Mouse (Mus musculus): ENCODE measurements at regions not wholly inside any gene's neighbourhood (a gene's known extent, or its start where the extent isn't known, plus 50 kb on each side); places are given as distances from the start of the nearest gene placed in this dataset.

GRCm38 (mm10) chr7:94706457-94706856, 1464.6 kb upstream of the Tenm4 start:
- Histone ChIP-seq H3K4me1 (ENCODE audit: control insufficient read depth, insufficient read depth, low read length) (no peaks in the 10 kb centered on the region), H3K36me3 (ENCODE audit: control insufficient read depth, insufficient read depth, low read length) (no peaks in the 10 kb centered on the region), H3K4me3 (ENCODE audit: insufficient read depth, low read depth, low read length) (no peak overlapping the region), H3K79me2 (ENCODE audit: control insufficient read depth, insufficient read depth, low read length) (no peaks in the 10 kb centered on the region), H3K27ac (replicated peaks; ENCODE audit: insufficient read depth, low read depth, low read length) (no peak overlapping the region), H3K9ac (ENCODE audit: low read depth, low read length) (no peak overlapping the region), H3K27me3 (ENCODE audit: control insufficient read depth, insufficient read depth, low read length) (no peaks in the 10 kb centered on the region)
- no peak for DNase-seq (ENCODE audit: extremely low read depth, low read depth, low spot score)
- TF ChIP-seq CTCF (IDR thresholded peaks at IDR 0.05; ENCODE audit: low read depth, low read length) = no peak
- no peak for TF ChIP-seq POLR2A (IDR thresholded peaks at IDR 0.05; ENCODE audit: extremely low read depth, insufficient read depth, low read length)

- no peak for TF ChIP-seq POLR2A (IDR thresholded peaks at IDR 0.05; ENCODE audit: extremely low read depth, insufficient read depth, low read length)
- no peak for TF ChIP-seq CTCF (IDR thresholded peaks at IDR 0.05; ENCODE audit: low read depth, low read length)
- Histone ChIP-seq H3K27me3 (ENCODE audit: control insufficient read depth, insufficient read depth, low read length) (no peaks in the 10 kb centered on the region), H3K9ac (ENCODE audit: low read depth, low read length) (no peak overlapping the region), H3K36me3 (ENCODE audit: control insufficient read depth, insufficient read depth, low read length) (no peaks in the 10 kb centered on the region), H3K4me1 (ENCODE audit: control insufficient read depth, insufficient read depth, low read length) (no peaks in the 10 kb centered on the region), H3K27ac (replicated peaks; ENCODE audit: insufficient read depth, low read depth, low read length) (no peak overlapping the region), H3K79me2 (ENCODE audit: control insufficient read depth, insufficient read depth, low read length) (no peaks in the 10 kb centered on the region), H3K4me3 (ENCODE audit: insufficient read depth, low read depth, low read length) (no peak overlapping the region)
- no peak for DNase-seq (ENCODE audit: extremely low read depth, low read depth, low spot score)
- WGBS = 40% methylated on average over 1 of the region's 1 CpGs
Measured at GRCm38 (mm10) chr7:94733433-94733832, 1437.6 kb upstream of the Tenm4 start.

- no peak for DNase-seq (ENCODE audit: extremely low read depth, low read depth, low spot score)
- Histone ChIP-seq H3K79me2 (ENCODE audit: control insufficient read depth, insufficient read depth, low read length) (no peaks in the 10 kb centered on the region), H3K27me3 (ENCODE audit: control insufficient read depth, insufficient read depth, low read length) (no peaks in the 10 kb centered on the region), H3K36me3 (ENCODE audit: control insufficient read depth, insufficient read depth, low read length) (no peaks in the 10 kb centered on the region), H3K9ac (ENCODE audit: low read depth, low read length) (no peak overlapping the region), H3K27ac (replicated peaks; ENCODE audit: insufficient read depth, low read depth, low read length) (no peak overlapping the region), H3K4me1 (ENCODE audit: control insufficient read depth, insufficient read depth, low read length) (no peaks in the 10 kb centered on the region), H3K4me3 (ENCODE audit: insufficient read depth, low read depth, low read length) (no peak overlapping the region)
- TF ChIP-seq CTCF (IDR thresholded peaks at IDR 0.05; ENCODE audit: low read depth, low read length) (no peak), POLR2A (IDR thresholded peaks at IDR 0.05; ENCODE audit: extremely low read depth, insufficient read depth, low read length) (no peak)
- 80% methylated on average over 4 of the region's 4 CpGs for WGBS
Measured at GRCm38 (mm10) chr7:94734741-94735140, 1436.3 kb upstream of the Tenm4 start.

All from liver, adult 2 months (tissue).